Mouse (Mus musculus) brain, adult 2 months (tissue): ENCODE measurements around the gene Ptprg.

Experiments used
- DNase-seq: peaks from one replicate; pipeline ENCODE4 v3.0.0; 2011; ENCODE audit warnings: low read depth, low spot score

The Ptprg gene

DNA sequence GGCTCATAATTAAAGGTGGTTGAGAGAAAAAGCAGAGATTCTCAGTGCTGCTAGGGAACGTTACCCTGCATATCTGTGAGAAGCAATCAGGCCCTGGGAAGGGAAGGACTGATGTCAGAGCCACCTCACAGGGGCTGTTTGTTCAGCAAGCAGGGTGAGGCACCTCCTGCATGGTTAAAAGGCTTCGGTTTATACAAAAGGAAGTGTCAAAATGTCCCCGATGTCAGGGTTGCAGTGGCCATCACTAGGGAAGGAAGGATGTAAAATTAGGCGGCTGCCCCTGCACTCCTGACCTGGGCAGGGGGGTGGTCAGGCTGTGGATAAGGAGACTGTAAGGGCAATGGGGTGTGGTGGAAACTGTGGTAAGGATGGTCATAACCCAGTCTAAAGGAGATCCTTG, 583.2 kb downstream of the Ptprg start:
- DNase-seq, result no peak

- DNase-seq, result peak; percentile 89
These were observed 586.5 kb downstream of the Ptprg start for GRCm38 (mm10) chr14:12139643-12140481.

- DNase-seq, result no peak
These were observed 590.7 kb downstream of the Ptprg start for GRCm38 (mm10) chr14:12143941-12144485.

GRCm38 (mm10) chr14:12145919-12146318, 592.6 kb downstream of the Ptprg start:
- peak; percentile 29 for DNase-seq

- DNase-seq, result no peak
These were observed 596.2 kb downstream of the Ptprg start for GRCm38 (mm10) chr14:12149529-12149928.

- DNase-seq, result peak; percentile 86
These were observed 598.6 kb downstream of the Ptprg start for GRCm38 (mm10) chr14:12151927-12152326.

GRCm38 (mm10) chr14:12152748-12153147, 599.4 kb downstream of the Ptprg start:
- DNase-seq, result no peak

DNA sequence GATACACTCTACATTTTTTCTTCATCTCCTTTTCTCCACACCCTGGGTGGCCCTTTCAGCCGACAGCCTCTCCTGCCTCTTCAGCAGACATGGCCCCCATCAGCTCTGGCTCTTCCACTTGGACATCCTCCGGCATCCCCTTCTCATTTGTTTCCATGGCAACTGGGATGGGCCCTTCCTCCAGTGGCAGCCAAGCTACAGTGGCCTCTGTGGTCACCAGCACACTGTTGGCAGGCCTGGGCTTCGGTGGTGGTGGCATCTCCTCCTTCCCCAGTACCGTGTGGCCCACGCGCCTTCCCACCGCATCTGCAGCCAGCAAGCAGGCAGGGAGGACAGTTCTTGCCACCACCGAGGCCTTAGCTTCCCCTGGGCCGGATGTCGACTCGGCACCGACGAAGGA, 600.3 kb downstream of the Ptprg start:
- DNase-seq, result no peak

DNA sequence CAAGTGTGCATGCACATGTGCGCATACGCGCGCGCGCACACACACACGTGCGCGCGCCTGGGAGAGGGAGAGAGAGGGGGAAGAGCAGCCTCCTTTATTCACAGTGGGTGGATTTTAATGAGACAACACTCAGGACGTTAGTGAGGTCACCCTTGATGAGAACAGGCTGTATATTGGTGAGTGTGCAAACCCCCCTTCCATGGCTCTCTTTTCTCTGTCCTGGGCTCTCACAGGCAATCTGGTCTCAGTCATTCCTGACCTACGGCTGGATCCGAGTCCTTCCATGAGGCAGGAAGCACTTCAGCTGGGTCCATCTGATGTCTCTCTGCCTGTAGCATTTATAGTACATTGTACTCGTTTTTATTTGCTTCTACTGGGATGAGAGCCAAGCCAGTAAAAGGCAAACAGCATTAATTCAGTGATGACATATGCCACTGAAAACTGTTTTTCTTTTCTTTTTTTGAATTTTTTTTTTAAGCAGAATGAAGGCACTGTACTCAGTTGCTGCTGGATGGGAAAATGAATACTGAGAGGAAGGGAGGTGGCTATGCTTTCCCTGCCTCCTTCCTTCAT, 608.5 kb downstream of the Ptprg start:
- peak; percentile 66 for DNase-seq

GRCm38 (mm10) chr14:12162331-12162854, 609.1 kb downstream of the Ptprg start:
- no peak for DNase-seq

- peak; percentile 44 for DNase-seq
These were observed 609.9 kb downstream of the Ptprg start for GRCm38 (mm10) chr14:12163196-12163595.

DNA sequence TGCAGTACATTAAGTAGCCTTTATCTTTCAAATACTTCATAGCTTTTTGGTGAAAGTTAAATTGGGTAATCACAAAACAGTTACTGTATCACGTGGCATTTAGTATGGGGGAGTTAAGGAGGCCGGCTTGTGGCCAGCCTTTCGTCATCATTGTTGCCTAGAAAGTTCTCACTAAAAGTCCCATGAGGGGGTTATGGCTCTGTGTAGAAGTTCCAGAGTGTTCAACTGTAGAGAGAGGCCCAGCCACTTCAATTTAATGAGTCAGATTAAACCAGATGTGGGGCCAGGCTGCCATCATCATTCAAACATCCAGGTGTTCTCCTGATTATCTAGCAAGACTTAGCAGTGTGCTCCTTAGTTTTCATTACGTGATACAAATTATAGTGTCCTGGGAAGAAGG, 613.9 kb downstream of the Ptprg start:
- DNase-seq, result no peak

GRCm38 (mm10) chr14:12167651-12168050, 614.3 kb downstream of the Ptprg start:
- DNase-seq, result no peak

- DNase-seq, result peak; percentile 53
These were observed 624.1 kb downstream of the Ptprg start for GRCm38 (mm10) chr14:12177436-12177835.

GRCm38 (mm10) chr14:12178645-12179044, 625.3 kb downstream of the Ptprg start:
- DNase-seq, result no peak

DNA sequence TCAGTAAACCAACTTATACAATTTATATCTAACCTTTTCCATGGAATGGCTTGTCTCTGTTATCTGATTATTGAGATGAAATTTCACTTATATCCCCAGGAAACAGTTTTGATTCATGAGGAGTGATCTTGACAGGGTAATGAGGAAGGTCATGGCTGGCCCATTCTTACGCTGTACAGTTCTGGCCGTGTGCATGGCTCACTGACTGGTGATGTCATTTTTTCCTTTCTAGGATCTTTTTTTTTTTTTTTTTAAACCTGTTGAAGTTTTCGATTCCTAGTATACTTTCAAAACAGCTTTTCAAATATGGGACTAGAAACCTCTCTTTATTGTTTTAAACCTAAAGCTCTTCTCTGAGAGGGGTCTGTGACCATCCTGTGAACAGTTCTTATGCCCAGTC, 626.8 kb downstream of the Ptprg start:
- no peak for DNase-seq

GRCm38 (mm10) chr14:12185040-12185439, 631.7 kb downstream of the Ptprg start:
- DNase-seq, result peak; percentile 54

DNA sequence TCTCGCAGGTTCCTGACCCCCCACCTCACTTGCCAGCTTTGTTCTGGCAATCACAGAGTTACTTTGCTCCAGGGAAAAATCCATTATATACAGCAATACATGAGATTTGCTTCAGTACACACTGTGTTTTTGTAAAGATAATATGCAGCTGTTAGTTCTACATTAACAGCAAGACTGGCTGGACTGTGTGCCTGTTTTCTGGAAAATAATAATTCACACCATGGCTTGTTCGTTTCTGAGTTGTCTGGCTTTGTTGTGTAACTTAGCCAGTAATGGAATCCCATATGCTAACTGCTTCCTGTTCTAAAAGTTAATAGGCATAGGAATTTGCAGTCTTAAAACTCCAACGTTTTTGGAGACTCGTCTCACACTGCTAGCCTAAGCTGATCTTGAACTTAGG, 635.0 kb downstream of the Ptprg start:
- DNase-seq, result no peak

DNA sequence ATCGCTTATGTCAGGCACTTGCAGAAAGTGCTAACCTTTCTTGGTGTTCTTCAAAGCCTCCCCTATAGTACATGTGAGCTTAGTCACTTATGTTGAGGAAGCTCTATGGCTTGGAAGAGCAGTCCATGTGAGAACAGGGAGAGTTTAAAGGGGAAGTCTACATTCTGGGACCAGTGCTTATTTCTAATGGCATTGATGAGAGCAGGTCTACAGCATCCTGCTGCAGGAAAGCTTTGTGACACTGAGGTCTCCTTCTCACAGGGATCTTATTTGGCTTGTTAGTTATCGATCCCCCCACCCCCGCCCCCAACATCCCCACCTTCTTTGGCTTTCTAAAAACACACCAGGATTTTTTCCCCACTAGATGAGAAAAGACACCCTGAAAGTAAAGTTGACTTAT, 635.9 kb downstream of the Ptprg start:
- no peak for DNase-seq

DNA sequence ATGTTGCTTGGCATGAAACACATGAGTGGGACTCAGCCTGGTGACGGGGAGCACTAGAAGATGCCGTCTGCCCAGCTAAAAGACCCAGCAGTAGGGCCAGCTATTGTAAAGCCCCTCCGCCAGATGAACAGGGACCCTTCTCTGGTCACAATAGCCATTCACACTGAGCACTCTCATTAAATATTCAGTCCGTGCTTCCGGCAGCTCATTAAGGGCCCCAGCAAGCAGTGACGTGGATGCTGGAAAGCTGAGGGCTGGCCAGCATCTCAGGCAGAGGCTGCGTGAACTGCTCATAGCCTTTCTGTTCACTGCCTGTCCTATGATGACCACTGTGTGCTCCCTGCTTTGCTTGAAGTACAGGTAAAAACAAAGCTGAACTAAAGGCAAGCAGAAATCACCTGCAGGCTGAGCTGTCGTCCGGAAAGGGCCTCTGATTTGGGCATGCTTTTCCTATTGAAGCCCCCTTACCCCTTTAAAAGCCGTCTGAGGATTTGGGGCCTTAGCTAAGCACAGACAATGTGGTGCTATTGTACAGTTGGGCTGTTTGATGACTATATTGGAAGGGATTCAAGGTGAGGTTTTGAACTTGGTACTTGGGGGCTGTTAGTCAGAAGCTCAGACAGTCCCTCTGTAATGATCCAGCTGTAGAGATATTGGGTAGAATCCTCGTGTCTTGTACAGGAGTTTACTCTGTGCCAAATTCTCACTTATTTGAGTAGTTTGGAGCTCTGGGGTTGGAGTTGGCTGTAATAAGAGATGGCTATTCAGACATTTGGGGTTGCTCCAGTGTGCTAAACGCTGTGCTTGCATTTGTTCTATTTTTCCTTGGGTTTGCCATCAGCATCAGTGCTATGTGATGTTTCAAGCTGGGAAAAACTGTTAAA, 636.6 kb downstream of the Ptprg start:
- DNase-seq, result no peak

- no peak for DNase-seq
These were observed 637.7 kb downstream of the Ptprg start for GRCm38 (mm10) chr14:12191076-12191475.

- DNase-seq, result no peak
These were observed 645.4 kb downstream of the Ptprg start for GRCm38 (mm10) chr14:12198735-12199134.
